In the genomic region with DNA sequence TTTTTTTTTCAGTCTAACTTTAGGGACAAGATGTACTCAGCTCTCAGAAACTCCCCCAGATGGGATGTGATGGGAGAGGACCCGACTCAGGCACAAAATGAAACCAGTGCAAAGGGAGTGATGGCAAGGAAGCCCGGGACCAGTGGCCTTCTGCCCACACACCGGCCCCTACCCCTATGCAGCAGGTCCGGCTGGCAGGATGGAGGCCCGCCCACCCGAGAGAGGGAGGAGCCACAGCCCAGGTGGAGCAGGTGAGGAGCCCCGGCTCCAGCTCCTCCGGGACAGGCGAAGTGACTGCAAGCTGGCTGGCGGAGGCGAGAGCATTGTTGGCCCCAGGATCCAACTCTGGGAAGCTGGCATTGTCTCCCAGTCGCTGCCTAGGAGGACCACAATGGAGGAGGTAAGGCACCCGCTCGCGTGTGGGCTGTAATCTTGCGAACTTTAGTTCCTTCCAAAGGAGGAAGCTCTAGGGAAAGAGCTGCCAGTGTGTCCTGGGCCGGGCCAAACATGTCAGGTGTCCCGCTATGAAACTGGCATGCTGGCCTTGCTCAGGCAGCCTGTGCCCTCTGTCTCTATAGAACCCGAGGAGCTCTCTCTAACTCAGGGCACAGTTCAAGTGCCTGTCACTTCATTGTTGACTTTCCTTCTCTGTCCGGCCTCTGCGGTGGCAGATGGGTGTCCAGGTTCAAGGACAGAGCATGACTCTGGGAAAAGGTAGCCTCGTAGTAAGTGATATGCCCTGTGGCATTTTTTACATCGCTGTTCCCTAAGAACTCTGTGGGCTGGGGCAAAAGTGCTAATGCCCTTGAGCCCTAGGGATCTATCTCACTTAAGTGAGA, we compare ENCODE assay signal across 8 mouse cellular contexts. TPM values are rescaled to one million over a fixed set of nuclear protein-coding genes. Genes with fewer than 3 reads are reported as not detected.
DNase-seq lines count a peak whose midpoint lies in the region; ATAC-seq and TF ChIP-seq lines count a peak whose summit lies in the region.

A gene (plus strand): TSS at position 166 of the 839 bp plus-strand sequence.

- no peak for TF ChIP-seq EP300 in liver, postnatal 0 days (IDR thresholded peaks at IDR 0.05; ENCODE audit: low read depth)

- no peaks in the 10 kb centered on the region for H3K9me3 ChIP-seq in ES-E14 (ENCODE audit: control insufficient read depth, insufficient read depth, low read depth, low read length)
- H3K9me3 ChIP-seq in hindbrain, postnatal 0 days (ENCODE audit: low read length), result no peaks in the 10 kb centered on the region
- H3K9me3 ChIP-seq in liver, postnatal 0 days (ENCODE audit: low read length), result no peaks in the 10 kb centered on the region

- peak within 1 kb of the TSS; percentile 47 for H3K4me2 ChIP-seq in hindbrain, postnatal 0 days (ENCODE audit: low read depth, low read length)
- peak within 1 kb of the TSS; percentile 55 for H3K4me2 ChIP-seq in liver, postnatal 0 days (ENCODE audit: low read depth, low read length)

- no peak within 1 kb of the TSS for H3K27ac ChIP-seq in ES-E14 (ENCODE audit: insufficient read depth, low read depth, low read length, poor library complexity, severe bottlenecking)
- no peak within 1 kb of the TSS for H3K27ac ChIP-seq in hindbrain, postnatal 0 days
- H3K27ac ChIP-seq in liver, postnatal 0 days (ENCODE audit: low read depth), result no peak within 1 kb of the TSS

- H3K36me3 ChIP-seq in ES-E14 (ENCODE audit: control insufficient read depth, insufficient read depth, low read length, poor library complexity, severe bottlenecking), result no peaks in the 10 kb centered on the region
- H3K36me3 ChIP-seq in hindbrain, postnatal 0 days (ENCODE audit: insufficient read depth, low read length), result no peaks in the 10 kb centered on the region
- no peaks in the 10 kb centered on the region for H3K36me3 ChIP-seq in liver, postnatal 0 days (replicated peaks; ENCODE audit: insufficient read depth, low read length)

- 24% methylated on average over 23 of the region's 23 CpGs for WGBS in hindbrain, postnatal 0 days
- WGBS in liver, postnatal 0 days (ENCODE audit: insufficient replicate concordance), result 18% methylated on average over 22 of the region's 23 CpGs

- no peak within 1 kb of the TSS for H3K9ac ChIP-seq in ES-E14 (ENCODE audit: insufficient read depth, low read depth, low read length, poor library complexity, severe bottlenecking)
- H3K9ac ChIP-seq in hindbrain, postnatal 0 days (replicated peaks; ENCODE audit: low read length), result no peak within 1 kb of the TSS
- peak within 1 kb of the TSS; percentile 1; the same call in 1 of the 2 replicates for H3K9ac ChIP-seq in liver, postnatal 0 days (replicated peaks)

- peak within 1 kb of the TSS; percentile 11 to 52; a peak in 2 of 4 replicates for H3K4me3 ChIP-seq in ES-E14 (ENCODE audit: insufficient read depth in 1 of 2, low read depth in 1 of 2, low read length in 2 of 2, poor library complexity in 1 of 2, severe bottlenecking in 1 of 2)
- no peak within 1 kb of the TSS for H3K4me3 ChIP-seq in hindbrain, postnatal 0 days (ENCODE audit: low read length)
- H3K4me3 ChIP-seq in liver, postnatal 0 days (ENCODE audit: low read depth, low read length), result peak within 1 kb of the TSS; percentile 6

- DNase-seq in embryo, embryonic 9.5 days (ENCODE audit: extremely low spot score), result peak; percentile 18
- DNase-seq in embryo, embryonic 11 days, result no peak
- DNase-seq in ES-E14 (ENCODE audit: low read depth, low spot score), result no peak
- no peak for DNase-seq in hindbrain, postnatal 0 days (ENCODE audit: low spot score)
- DNase-seq in liver, postnatal 0 days, result peak; percentile 41
- DNase-seq in testis, postnatal 10 days (ENCODE audit: low spot score), result peak; percentile 75
- DNase-seq in embryo, embryonic 10 days (ENCODE audit: low spot score), result no peak
- no peak for DNase-seq in B cell, adult 2 months

- no peak for TF ChIP-seq CTCF in hindbrain, postnatal 0 days (IDR thresholded peaks at IDR 0.05; ENCODE audit: low read depth)
- TF ChIP-seq CTCF in liver, postnatal 0 days (IDR thresholded peaks at IDR 0.05; ENCODE audit: low read depth), result no peak

- H3K4me1 ChIP-seq in ES-E14 (ENCODE audit: control insufficient read depth in 2 of 2, insufficient read depth in 2 of 2, low read length in 2 of 2, poor library complexity in 1 of 2), result no peaks in the 10 kb centered on the region; a peak in 1 of 4 replicates
- H3K4me1 ChIP-seq in hindbrain, postnatal 0 days (ENCODE audit: insufficient read depth, low read length), result no peaks in the 10 kb centered on the region
- peaks cover 3% of the 10 kb centered on the region; the same call in 1 of the 2 replicates for H3K4me1 ChIP-seq in liver, postnatal 0 days (ENCODE audit: insufficient read depth)

- no peak for ATAC-seq in hindbrain, postnatal 0 days
- ATAC-seq in liver, postnatal 0 days, result peak; percentile 57

- H3K27me3 ChIP-seq in hindbrain, postnatal 0 days (ENCODE audit: insufficient read depth, low read length), result no peaks in the 10 kb centered on the region
- no peaks in the 10 kb centered on the region for H3K27me3 ChIP-seq in liver, postnatal 0 days (ENCODE audit: insufficient read depth, low read length)

- in situ Hi-C loops in ES-E14 (cut with MboI; ENCODE audit: low sequenced_read_pairs in 2 of 2, unreplicated experiment in 2 of 2), result no loop called here

TF ChIP-seq in ES-E14, 5 proteins besides CTCF, POLR2A, EP300 and RAD21:
- peak; percentile 81 for TF ChIP-seq ZNF384 (IDR thresholded peaks at IDR 0.05; ENCODE audit: low read depth, low read length)
- no peak for TF ChIP-seq HCFC1 (IDR thresholded peaks at IDR 0.05; ENCODE audit: borderline replicate concordance, insufficient read depth, low read length)

RNA-seq across cellular contexts. Expression of the gene that starts here (rescaled TPM):
- 0.05 and 0.09 TPM in 2 replicates for total RNA-seq in ES-E14 (2012; rRNA removed)
- 0.05 TPM in 1 of 2 replicates, not detected in the other for total RNA-seq in hindbrain, postnatal 0 days (2014; rRNA removed)
- polyA plus RNA-seq in hindbrain, postnatal 0 days (2015; fragmentation: Nextera tagmentation; extraction: Ambion mirVana), result 0.16 and 0.21 TPM in 2 replicates
- 1.7 and 1.8 TPM in 2 replicates for polyA plus RNA-seq in liver, postnatal 0 days (2015; fragmentation: Nextera tagmentation; extraction: Ambion mirVana)

Comparison
In these comparisons a context has a peak if more than half of its experiments do, and no peak if none do; other contexts are left out.
1. DNase-seq: peak in embryo, embryonic 9.5 days (single experiment), liver, postnatal 0 days (single experiment) and testis, postnatal 10 days (single experiment); none in embryo, embryonic 11 days (single experiment), ES-E14 (single experiment), hindbrain, postnatal 0 days (single experiment), embryo, embryonic 10 days (single experiment) and B cell, adult 2 months (0 of 2).